Mouse (Mus musculus) left cerebral cortex, adult 2 months (tissue): ENCODE data around the gene Nfkb2. TPM values are rescaled to one million over a fixed set of nuclear protein-coding genes. Genes with fewer than 3 reads are reported as not detected.
A peak's percentile ranks its signal among the peaks of the same experiment; 100 is the strongest.

Experiments used
- DNase-seq, 2 experiments: peaks; one replicate each; pipeline ENCODE4 v3.0.0; 2021 to 2022; ENCODE audit warnings: low spot score in 2 of 2, mixed read lengths in 1 of 2; ENCODE audit errors: extremely low spot score in 1 of 2
- H3K27ac ChIP-seq: fragments of 200-600 bp; 2 replicates; pipeline ENCODE4 v1.8.1; 2022
- H3K4me3 ChIP-seq: fragments of 200-600 bp; 2 replicates; pipeline ENCODE4 v1.8.1; 2022
- CTCF ChIP-seq: fragments of 200-600 bp; IDR thresholded peaks from 2 replicates; pipeline ENCODE4 v1.8.1; 2022; ENCODE audit warnings: antibody characterized with exemption, mild to moderate bottlenecking, moderate library complexity
- intact Hi-C: fragments of 180-260 bp; cut with DNase I; formaldehyde crosslinking; loops from one replicate; pipeline ENCODE4 v1.15.1; 2025
- total RNA-seq, 2 experiments: library from RNA; stranded (reverse); gene quantifications; 2 replicates each; pipeline ENCODE4 v1.2.3; 2021

Gene Nfkb2
- total RNA-seq, 2 experiments from 2014 or later: 2.9 to 3.3 TPM

GRCm38 (mm10) chr19:46309651-46310305 is 5.7 kb downstream of the Nfkb2 start:
- H3K4me3 ChIP-seq: no peak overlapping the region
- no peak for TF ChIP-seq CTCF
- peak in 1 of 2 experiments; percentile 13 for DNase-seq
- intact Hi-C loops: loop anchor here (2.0 kb wide), 2 partner anchors 19 to 175 kb away; partner anchors contain the start of gene Fbxl15
- no peak overlapping the region for H3K27ac ChIP-seq

- Histone ChIP-seq H3K4me3 (no peak overlapping the region), H3K27ac (no peak overlapping the region)
- no peak for DNase-seq
- intact Hi-C loops: no loop called here
- TF ChIP-seq CTCF: no peak
These were observed 6.3 kb downstream of the Nfkb2 start for GRCm38 (mm10) chr19:46310312-46310865.

- H3K4me3 ChIP-seq: no peak overlapping the region
- no peak for TF ChIP-seq CTCF
- DNase-seq: no peak
- no peak overlapping the region for H3K27ac ChIP-seq
- intact Hi-C loops: no loop called here
These were observed 7.2 kb downstream of the Nfkb2 start for GRCm38 (mm10) chr19:46311341-46311740.

- Histone ChIP-seq H3K4me3 (no peak overlapping the region), H3K27ac (no peak overlapping the region)
- intact Hi-C loops: no loop called here
- DNase-seq: no peak
- no peak for TF ChIP-seq CTCF
These were observed 8.4 kb downstream of the Nfkb2 start for GRCm38 (mm10) chr19:46312566-46312965.

GRCm38 (mm10) chr19:46313116-46313515 is 9.0 kb downstream of the Nfkb2 start:
- no peak overlapping the region for H3K4me3 ChIP-seq
- intact Hi-C loops: no loop called here
- no peak for DNase-seq
- no peak for TF ChIP-seq CTCF
- H3K27ac ChIP-seq: no peak overlapping the region

- intact Hi-C loops: no loop called here
- Histone ChIP-seq H3K4me3 (no peak overlapping the region), H3K27ac (no peak overlapping the region)
- TF ChIP-seq CTCF: no peak
- DNase-seq: peak in 1 of 2 experiments; percentile 6
These were observed 9.5 kb downstream of the Nfkb2 start for GRCm38 (mm10) chr19:46313591-46313990.

- peak in 1 of 2 experiments; percentile 16 for DNase-seq
- H3K4me3 ChIP-seq: no peak overlapping the region
- no peak for TF ChIP-seq CTCF
- no peak overlapping the region for H3K27ac ChIP-seq
- intact Hi-C loops: no loop called here
These were observed 10.1 kb downstream of the Nfkb2 start for GRCm38 (mm10) chr19:46314151-46314601.

- TF ChIP-seq CTCF: no peak
- Histone ChIP-seq H3K27ac (no peak overlapping the region), H3K4me3 (no peak overlapping the region)
- peak; percentile 16 to 25 for DNase-seq
- intact Hi-C loops: no loop called here
These were observed 11.0 kb downstream of the Nfkb2 start for GRCm38 (mm10) chr19:46314872-46315742.

- DNase-seq: peak; percentile 8 to 22
- intact Hi-C loops: no loop called here
- peak overlapping the region; percentile 56 for H3K4me3 ChIP-seq
These were observed 11.9 kb downstream of the Nfkb2 start for GRCm38 (mm10) chr19:46315752-46316610.

GRCm38 (mm10) chr19:46316846-46317545 is 12.9 kb downstream of the Nfkb2 start:
- intact Hi-C loops: no loop called here
- no peak for TF ChIP-seq CTCF
- H3K27ac ChIP-seq: peak overlapping the region; percentile 94

More at GRCm38 (mm10) chr19:46315752-46316610, 11.9 kb downstream of the Nfkb2 start:
- H3K27ac ChIP-seq: peak overlapping the region; percentile 51; the same call in 1 of the 2 replicates
- no peak for TF ChIP-seq CTCF

GRCm38 (mm10) chr19:46317546-46317885 is 13.4 kb downstream of the Nfkb2 start:
- peak overlapping the region; percentile 56 for H3K4me3 ChIP-seq
- DNase-seq: no peak
- intact Hi-C loops: no loop called here
- peak overlapping the region; percentile 94 for H3K27ac ChIP-seq
- no peak for TF ChIP-seq CTCF

More at GRCm38 (mm10) chr19:46316846-46317545, 12.9 kb downstream of the Nfkb2 start:
- H3K4me3 ChIP-seq: peak overlapping the region; percentile 56
- DNase-seq: peak; percentile 79
